Mouse (Mus musculus) thymus, adult 2 months (tissue): ENCODE results near the gene Cldn13.

ENCODE experiments used
- CTCF ChIP-seq: fragments of 200-500 bp; IDR thresholded peaks from 2 replicates; pipeline ENCODE4 v1.5.1; 2012; ENCODE audit warnings: mild to moderate bottlenecking, control low read depth, low read length, moderate library complexity, borderline replicate concordance; ENCODE audit not compliant: control insufficient read depth, poor library complexity, insufficient read depth; ENCODE audit errors: extremely low read depth
- POLR2A ChIP-seq: fragments of 200-500 bp; IDR thresholded peaks from 2 replicates; pipeline ENCODE4 v1.6.1; 2012; ENCODE audit warnings: mild to moderate bottlenecking, low read length, control low read depth, moderate library complexity; ENCODE audit not compliant: control insufficient read depth, poor library complexity, insufficient read depth; ENCODE audit errors: extremely low read depth

- no peak for TF ChIP-seq CTCF
- TF ChIP-seq POLR2A: no peak
Observed at GRCm38 (mm10) chr5:134923141-134923540, 7.8 kb upstream of the Cldn13 start.
